Mouse (Mus musculus) stomach, postnatal 0 days (tissue): ENCODE measurements around the gene Rps6kc1.

Experiments used
- CTCF ChIP-seq: IDR thresholded peaks from 2 replicates; pipeline ENCODE4 v1.5.1; 2016; ENCODE audit warnings: antibody characterized with exemption, low read depth, mild to moderate bottlenecking, moderate library complexity
- EP300 ChIP-seq: optimal IDR thresholded peaks from 2 replicates; pipeline ENCODE3; 2016; ENCODE audit warnings: antibody characterized with exemption

DNA sequence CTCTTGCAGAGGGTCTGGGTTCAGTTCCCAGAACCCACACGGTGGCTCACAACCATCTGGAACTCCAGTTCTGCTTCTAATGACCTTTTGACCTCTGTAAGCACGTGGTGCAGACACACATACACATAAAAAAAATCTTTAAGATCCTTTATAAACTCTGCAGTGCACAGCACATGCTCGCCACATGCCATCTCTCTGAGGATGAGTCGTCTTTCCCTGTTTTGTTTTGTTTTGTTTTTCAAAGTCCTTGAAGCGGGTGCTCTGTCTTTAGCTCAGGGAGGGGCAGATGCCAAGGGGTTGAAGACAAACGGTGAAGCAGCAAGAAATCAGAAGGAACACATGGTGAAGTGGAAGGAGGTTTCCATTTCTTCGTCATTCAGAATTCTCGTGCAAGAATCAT lies 143.9 kb downstream of the Rps6kc1 start:
- TF ChIP-seq CTCF = no peak
- TF ChIP-seq EP300 = no peak
